Mouse (Mus musculus): Measurements from ENCODE around the gene Siva1. TPM values are rescaled to one million over a fixed set of nuclear protein-coding genes. Genes with fewer than 3 reads are reported as not detected.
A peak's percentile ranks its signal among the peaks of the same experiment; 100 is the strongest.

Siva1 gene
- polyA plus RNA-seq, 1 experiment from 2014 or later: 255 TPM

- H3K9ac ChIP-seq: peak within 1 kb of the TSS; percentile 99
- H3K36me3 ChIP-seq: peaks cover 18% of the 10 kb centered on the region
- ATAC-seq (replicated peaks; ENCODE audit: low FRiP score): peak; percentile 31
- H3K4me3 ChIP-seq (replicated peaks): peak within 1 kb of the TSS; percentile 98
- peaks cover 7% of the 10 kb centered on the region for H3K27me3 ChIP-seq
- no peaks in the 10 kb centered on the region for H3K9me3 ChIP-seq (replicated peaks)
- WGBS: under 1% methylated on average over 46 of the region's 70 CpGs
- peak within 1 kb of the TSS; percentile 98 for H3K27ac ChIP-seq
- H3K4me1 ChIP-seq: peaks cover 80% of the 10 kb centered on the region
- peak within 1 kb of the TSS; percentile 89 for H3K4me2 ChIP-seq
Measured at GRCm38 (mm10) chr12:112674132-112675011, 29.9 kb downstream of the Siva1 start, which contains the start of gene Akt1. Gene Akt1, minus strand, starts transcription at chr12:112674884.

GRCm38 (mm10) chr12:112675245-112676035 lies 31.0 kb downstream of the Siva1 start:
- WGBS: 19% methylated on average over 18 of the region's 18 CpGs
- ATAC-seq (replicated peaks; ENCODE audit: low FRiP score): peak; percentile 26
- Histone ChIP-seq H3K27me3 (peaks cover 18% of the 10 kb centered on the region), H3K27ac (peak overlapping the region; percentile 98), H3K9ac (peak overlapping the region; percentile 99; the same call in 1 of the 2 replicates), H3K4me2 (peak overlapping the region; percentile 89), H3K9me3 (replicated peaks) (no peaks in the 10 kb centered on the region), H3K4me1 (peaks cover 75% of the 10 kb centered on the region), H3K36me3 (peaks cover 8% of the 10 kb centered on the region), H3K4me3 (replicated peaks) (peak overlapping the region; percentile 98)

GRCm38 (mm10) chr12:112677076-112677475 lies 32.6 kb downstream of the Siva1 start:
- Histone ChIP-seq H3K9me3 (replicated peaks) (no peaks in the 10 kb centered on the region), H3K4me2 (no peak overlapping the region), H3K27me3 (peaks cover 31% of the 10 kb centered on the region), H3K36me3 (no peaks in the 10 kb centered on the region), H3K4me3 (replicated peaks) (no peak overlapping the region), H3K4me1 (peaks cover 59% of the 10 kb centered on the region), H3K9ac (no peak overlapping the region), H3K27ac (no peak overlapping the region)
- ATAC-seq (replicated peaks; ENCODE audit: low FRiP score): no peak
- WGBS: 58% methylated on average over 5 of the region's 5 CpGs

- H3K9me3 ChIP-seq (replicated peaks): no peaks in the 10 kb centered on the region
- peak overlapping the region; percentile 62 for H3K9ac ChIP-seq
- 14% methylated on average over 19 of the region's 19 CpGs for WGBS
- peaks cover 31% of the 10 kb centered on the region for H3K27me3 ChIP-seq
- peak overlapping the region; percentile 66 for H3K27ac ChIP-seq
- H3K4me3 ChIP-seq (replicated peaks): peak overlapping the region; percentile 71
- H3K4me1 ChIP-seq: peaks cover 49% of the 10 kb centered on the region
- peak; percentile 4; the same call in 1 of the 2 replicates for ATAC-seq (replicated peaks; ENCODE audit: low FRiP score)
- peak overlapping the region; percentile 96 for H3K4me2 ChIP-seq
- no peaks in the 10 kb centered on the region for H3K36me3 ChIP-seq
Measured at GRCm38 (mm10) chr12:112677943-112678554, 33.6 kb downstream of the Siva1 start.

- peak within 1 kb of the TSS; percentile 66 for H3K27ac ChIP-seq
- H3K4me2 ChIP-seq: peak within 1 kb of the TSS; percentile 96
- no peaks in the 10 kb centered on the region for H3K9me3 ChIP-seq (replicated peaks)
- under 1% methylated on average over 60 of the region's 60 CpGs for WGBS
- no peaks in the 10 kb centered on the region for H3K36me3 ChIP-seq
- H3K4me1 ChIP-seq: peaks cover 47% of the 10 kb centered on the region
- H3K9ac ChIP-seq: peak within 1 kb of the TSS; percentile 62
- peak; percentile 33 for ATAC-seq (replicated peaks; ENCODE audit: low FRiP score)
- peaks cover 31% of the 10 kb centered on the region for H3K27me3 ChIP-seq
- H3K4me3 ChIP-seq (replicated peaks): peak within 1 kb of the TSS; percentile 71
Measured at GRCm38 (mm10) chr12:112678555-112679026, 34.1 kb downstream of the Siva1 start, which contains the start of gene Zbtb42. Gene Zbtb42, plus strand, starts transcription at chr12:112678828.

GRCm38 (mm10) chr12:112679027-112679996 lies 34.8 kb downstream of the Siva1 start:
- WGBS: 4% methylated on average over 81 of the region's 87 CpGs
- Histone ChIP-seq H3K4me2 (peak overlapping the region; percentile 96), H3K4me3 (replicated peaks) (peak overlapping the region; percentile 71), H3K27me3 (peaks cover 31% of the 10 kb centered on the region), H3K9me3 (replicated peaks) (no peaks in the 10 kb centered on the region), H3K36me3 (no peaks in the 10 kb centered on the region), H3K27ac (peak overlapping the region; percentile 66; the same call in 1 of the 2 replicates), H3K4me1 (peaks cover 46% of the 10 kb centered on the region), H3K9ac (peak overlapping the region; percentile 62)
- peak; percentile 10 for ATAC-seq (replicated peaks; ENCODE audit: low FRiP score)

- ATAC-seq (replicated peaks; ENCODE audit: low FRiP score): no peak
- 54% methylated on average over 7 of the region's 7 CpGs for WGBS
Measured at GRCm38 (mm10) chr12:112683351-112683750, 38.9 kb downstream of the Siva1 start.

GRCm38 (mm10) chr12:112688458-112688857 lies 44.0 kb downstream of the Siva1 start:
- Histone ChIP-seq H3K27ac (no peak overlapping the region), H3K36me3 (no peaks in the 10 kb centered on the region), H3K9me3 (replicated peaks) (no peaks in the 10 kb centered on the region), H3K9ac (no peak overlapping the region), H3K4me2 (peak overlapping the region; percentile 5; the same call in 1 of the 2 replicates), H3K4me1 (peaks cover 25% of the 10 kb centered on the region), H3K4me3 (replicated peaks) (no peak overlapping the region), H3K27me3 (no peaks in the 10 kb centered on the region)
- WGBS: 58% methylated on average over 15 of the region's 15 CpGs
- ATAC-seq (replicated peaks; ENCODE audit: low FRiP score): no peak

More at GRCm38 (mm10) chr12:112683351-112683750, 38.9 kb downstream of the Siva1 start:
- Histone ChIP-seq H3K4me1 (peaks cover 22% of the 10 kb centered on the region), H3K4me2 (no peak overlapping the region), H3K27ac (no peak overlapping the region), H3K27me3 (peaks cover 26% of the 10 kb centered on the region), H3K36me3 (no peaks in the 10 kb centered on the region), H3K9ac (no peak overlapping the region), H3K9me3 (replicated peaks) (no peaks in the 10 kb centered on the region), H3K4me3 (replicated peaks) (no peak overlapping the region)

- Histone ChIP-seq H3K27me3 (peaks cover 6% of the 10 kb centered on the region; the same call in 1 of the 2 replicates), H3K9ac (peak overlapping the region; percentile 91), H3K9me3 (replicated peaks) (no peaks in the 10 kb centered on the region), H3K4me3 (replicated peaks) (peak overlapping the region; percentile 80), H3K4me2 (peak overlapping the region; percentile 78), H3K27ac (peak overlapping the region; percentile 89), H3K4me1 (peaks cover 21% of the 10 kb centered on the region), H3K36me3 (no peaks in the 10 kb centered on the region)
- WGBS: 2% methylated on average over 54 of the region's 54 CpGs
- peak; percentile 94 for ATAC-seq (replicated peaks; ENCODE audit: low FRiP score)
Measured at GRCm38 (mm10) chr12:112693185-112694126, 49.0 kb downstream of the Siva1 start.

GRCm38 (mm10) chr12:112694127-112694475 lies 49.6 kb downstream of the Siva1 start:
- Histone ChIP-seq H3K36me3 (no peaks in the 10 kb centered on the region), H3K9ac (peak overlapping the region; percentile 91; the same call in 1 of the 2 replicates), H3K4me3 (replicated peaks) (peak overlapping the region; percentile 80), H3K9me3 (replicated peaks) (no peaks in the 10 kb centered on the region), H3K4me2 (peak overlapping the region; percentile 78), H3K4me1 (peaks cover 16% of the 10 kb centered on the region), H3K27me3 (peaks cover 6% of the 10 kb centered on the region; the same call in 1 of the 2 replicates), H3K27ac (peak overlapping the region; percentile 89; the same call in 1 of the 2 replicates)
- no peak for ATAC-seq (replicated peaks; ENCODE audit: low FRiP score)
- WGBS: 75% methylated on average over 10 of the region's 10 CpGs
